8 mouse cellular contexts compared by ENCODE assay signal in genomic region chr7:141229702-141230101, GRCm38 (mm10). TPM values are rescaled to one million over a fixed set of nuclear protein-coding genes. Genes with fewer than 3 reads are reported as not detected.
DNase-seq lines count a peak whose midpoint lies in the region; ATAC-seq lines count a peak whose summit lies in the region.

No protein-coding gene starts in this region.

- no peak overlapping the region for H3K27ac ChIP-seq in forebrain, embryonic 13.5 days
- H3K27ac ChIP-seq in limb, embryonic 13.5 days, result no peak overlapping the region
- no peak overlapping the region for H3K27ac ChIP-seq in stomach, embryonic 14.5 days (ENCODE audit: low read length)

- no peaks in the 10 kb centered on the region for H3K9me3 ChIP-seq in megakaryocyte, embryonic 14.5 days
- H3K9me3 ChIP-seq in forebrain, embryonic 13.5 days (replicated peaks), result no peaks in the 10 kb centered on the region
- no peaks in the 10 kb centered on the region for H3K9me3 ChIP-seq in limb, embryonic 13.5 days
- H3K9me3 ChIP-seq in stomach, embryonic 14.5 days (ENCODE audit: control insufficient read depth, low read depth, low read length), result no peaks in the 10 kb centered on the region

- peak overlapping the region; percentile 99 for H3K4me2 ChIP-seq in forebrain, embryonic 13.5 days
- peak overlapping the region; percentile 93 for H3K4me2 ChIP-seq in limb, embryonic 13.5 days (replicated peaks)
- H3K4me2 ChIP-seq in stomach, embryonic 14.5 days (replicated peaks; ENCODE audit: low read depth, low read length), result peak overlapping the region; percentile 99

- peaks cover 42% of the 10 kb centered on the region for H3K36me3 ChIP-seq in megakaryocyte, embryonic 14.5 days (replicated peaks; ENCODE audit: low read length)
- H3K36me3 ChIP-seq in forebrain, embryonic 13.5 days (ENCODE audit: poor library complexity, severe bottlenecking), result peaks cover 44% of the 10 kb centered on the region
- peaks cover 41% of the 10 kb centered on the region for H3K36me3 ChIP-seq in limb, embryonic 13.5 days
- peaks cover 31% of the 10 kb centered on the region for H3K36me3 ChIP-seq in stomach, embryonic 14.5 days (ENCODE audit: control insufficient read depth, insufficient read depth, low read length)

- ATAC-seq in megakaryocyte, adult 5-6 weeks (ENCODE audit: poor library complexity, severe bottlenecking), result no peak
- ATAC-seq in forebrain, embryonic 13.5 days, result no peak
- ATAC-seq in limb, embryonic 13.5 days (ENCODE audit: low FRiP score, low read depth), result no peak
- no peak for ATAC-seq in stomach, embryonic 14.5 days (ENCODE audit: insufficient number of reproducible peaks, insufficient read depth, low FRiP score, low read depth)

- no peaks in the 10 kb centered on the region for H3K27me3 ChIP-seq in megakaryocyte, embryonic 14.5 days (replicated peaks)
- no peaks in the 10 kb centered on the region for H3K27me3 ChIP-seq in forebrain, embryonic 13.5 days
- H3K27me3 ChIP-seq in limb, embryonic 13.5 days, result no peaks in the 10 kb centered on the region
- no peaks in the 10 kb centered on the region for H3K27me3 ChIP-seq in stomach, embryonic 14.5 days (ENCODE audit: control insufficient read depth, insufficient read depth, low read length)

- DNase-seq in cerebellum, adult 11-12 months, result no peak
- DNase-seq in thymus, postnatal 25 days, result no peak
- no peak for DNase-seq in adipocyte (ENCODE audit: low spot score)

- 65% methylated on average over 6 of the region's 6 CpGs for WGBS in forebrain, embryonic 13.5 days
- 65% methylated on average over 6 of the region's 6 CpGs for WGBS in limb, embryonic 13.5 days
- 48% methylated on average over 6 of the region's 6 CpGs for WGBS in stomach, embryonic 14.5 days

- H3K9ac ChIP-seq in forebrain, embryonic 13.5 days, result peak overlapping the region; percentile 98
- H3K9ac ChIP-seq in limb, embryonic 13.5 days, result peak overlapping the region; percentile 97
- peak overlapping the region; percentile 83 for H3K9ac ChIP-seq in stomach, embryonic 14.5 days (replicated peaks; ENCODE audit: low read depth, low read length)

- H3K4me3 ChIP-seq in megakaryocyte, embryonic 14.5 days (replicated peaks), result peak overlapping the region; percentile 92
- H3K4me3 ChIP-seq in forebrain, embryonic 13.5 days, result peak overlapping the region; percentile 100
- peak overlapping the region; percentile 99 for H3K4me3 ChIP-seq in limb, embryonic 13.5 days
- H3K4me3 ChIP-seq in stomach, embryonic 14.5 days (ENCODE audit: low read depth, low read length), result peak overlapping the region; percentile 78

- H3K4me1 ChIP-seq in megakaryocyte, embryonic 14.5 days, result peaks cover 55% of the 10 kb centered on the region
- H3K4me1 ChIP-seq in forebrain, embryonic 13.5 days, result peaks cover 23% of the 10 kb centered on the region
- H3K4me1 ChIP-seq in limb, embryonic 13.5 days, result peaks cover 15% of the 10 kb centered on the region
- H3K4me1 ChIP-seq in stomach, embryonic 14.5 days (ENCODE audit: control insufficient read depth, insufficient read depth, low read length), result peaks cover 9% of the 10 kb centered on the region

RNA-seq across cellular contexts. Expression of gene Phrf1, which starts 1.1 kb away (rescaled TPM):
- 82.9 and 114 TPM in 2 replicates for polyA plus RNA-seq in megakaryocyte, embryonic 14.5 days (2012; ENCODE audit: insufficient read depth, low replicate concordance)
- total RNA-seq in megakaryocyte, adult 5-6 weeks (2015), result 42.8 and 48.9 TPM in 2 replicates
- total RNA-seq in megakaryocyte, adult 5-6 weeks (2017), result 48.7 and 63.5 TPM in 2 replicates
- 82.4 and 91.3 TPM in 2 replicates for polyA plus RNA-seq in forebrain, embryonic 13.5 days (2015; fragmentation: Nextera tagmentation; extraction: Ambion mirVana)
- 87.2 and 88.0 TPM in 2 replicates for polyA plus RNA-seq in limb, embryonic 13.5 days (2015; fragmentation: Nextera tagmentation; extraction: Ambion mirVana)
- polyA plus RNA-seq in stomach, embryonic 14.5 days (2014; fragmentation: Nextera tagmentation; extraction: Ambion mirVana), result 69.0 and 72.1 TPM in 2 replicates

RNA-seq across cellular contexts. Expression of gene Rassf7, which starts 14.0 kb away (rescaled TPM):
- polyA plus RNA-seq in megakaryocyte, embryonic 14.5 days (2012; ENCODE audit: insufficient read depth, low replicate concordance), result 3.6 and 11.1 TPM in 2 replicates
- 3.9 and 4.1 TPM in 2 replicates for total RNA-seq in megakaryocyte, adult 5-6 weeks (2015)
- 2.2 and 4.1 TPM in 2 replicates for total RNA-seq in megakaryocyte, adult 5-6 weeks (2017)
- polyA plus RNA-seq in forebrain, embryonic 13.5 days (2015; fragmentation: Nextera tagmentation; extraction: Ambion mirVana), result 29.4 and 33.8 TPM in 2 replicates
- 32.7 and 34.0 TPM in 2 replicates for polyA plus RNA-seq in limb, embryonic 13.5 days (2015; fragmentation: Nextera tagmentation; extraction: Ambion mirVana)
- 57.2 and 59.2 TPM in 2 replicates for polyA plus RNA-seq in stomach, embryonic 14.5 days (2014; fragmentation: Nextera tagmentation; extraction: Ambion mirVana)

RNA-seq across cellular contexts. Expression of gene Lmntd2, which starts 15.8 kb away (rescaled TPM):
- polyA plus RNA-seq in megakaryocyte, embryonic 14.5 days (2012; ENCODE audit: insufficient read depth, low replicate concordance), result 0.57 TPM in 1 of 2 replicates, not detected in the other
- total RNA-seq in megakaryocyte, adult 5-6 weeks (2015), result 0.36 TPM in 1 of 2 replicates, not detected in the other
- 0.04 TPM in 1 of 2 replicates, not detected in the other for total RNA-seq in megakaryocyte, adult 5-6 weeks (2017)
- 2.1 and 2.3 TPM in 2 replicates for polyA plus RNA-seq in forebrain, embryonic 13.5 days (2015; fragmentation: Nextera tagmentation; extraction: Ambion mirVana)
- 2.6 TPM in 2 replicates for polyA plus RNA-seq in limb, embryonic 13.5 days (2015; fragmentation: Nextera tagmentation; extraction: Ambion mirVana)
- polyA plus RNA-seq in stomach, embryonic 14.5 days (2014; fragmentation: Nextera tagmentation; extraction: Ambion mirVana), result 1.7 and 2.3 TPM in 2 replicates

RNA-seq across cellular contexts. Expression of gene Lrrc56, which starts 35.7 kb away (rescaled TPM):
- polyA plus RNA-seq in megakaryocyte, embryonic 14.5 days (2012; ENCODE audit: insufficient read depth, low replicate concordance), result 12.2 and 18.5 TPM in 2 replicates
- 2.1 and 2.2 TPM in 2 replicates for total RNA-seq in megakaryocyte, adult 5-6 weeks (2015)
- total RNA-seq in megakaryocyte, adult 5-6 weeks (2017), result 1.3 and 4.3 TPM in 2 replicates
- polyA plus RNA-seq in forebrain, embryonic 13.5 days (2015; fragmentation: Nextera tagmentation; extraction: Ambion mirVana), result 12.6 and 17.3 TPM in 2 replicates
- polyA plus RNA-seq in limb, embryonic 13.5 days (2015; fragmentation: Nextera tagmentation; extraction: Ambion mirVana), result 11.4 and 12.9 TPM in 2 replicates
- 5.3 and 6.1 TPM in 2 replicates for polyA plus RNA-seq in stomach, embryonic 14.5 days (2014; fragmentation: Nextera tagmentation; extraction: Ambion mirVana)

RNA-seq across cellular contexts. Expression of gene Hras, which starts 35.9 kb away (rescaled TPM):
- polyA plus RNA-seq in megakaryocyte, embryonic 14.5 days (2012; ENCODE audit: insufficient read depth, low replicate concordance), result 51.3 and 84.0 TPM in 2 replicates
- 29.0 and 40.0 TPM in 2 replicates for total RNA-seq in megakaryocyte, adult 5-6 weeks (2015)
- total RNA-seq in megakaryocyte, adult 5-6 weeks (2017), result 20.7 and 27.1 TPM in 2 replicates
- 67.2 and 73.9 TPM in 2 replicates for polyA plus RNA-seq in forebrain, embryonic 13.5 days (2015; fragmentation: Nextera tagmentation; extraction: Ambion mirVana)
- 94.5 and 97.5 TPM in 2 replicates for polyA plus RNA-seq in limb, embryonic 13.5 days (2015; fragmentation: Nextera tagmentation; extraction: Ambion mirVana)
- polyA plus RNA-seq in stomach, embryonic 14.5 days (2014; fragmentation: Nextera tagmentation; extraction: Ambion mirVana), result 79.4 and 85.5 TPM in 2 replicates
